Mouse (Mus musculus) forebrain, embryonic 11.5 days (tissue): Measurements from ENCODE around the gene Aqp3. TPM values are rescaled to one million over a fixed set of nuclear protein-coding genes. Genes with fewer than 3 reads are reported as not detected.
"Not testable (repeated sequence)": the region's sequence is repeated elsewhere in the genome, so short reads cannot be mapped to it uniquely, and the experiment has no call there.

Experiments
- ATAC-seq: fragments of 200-750 bp; cut with Nextera tagmentation; replicated peaks from 2 replicates; pipeline ENCODE4 v1.8.0; 2017; ENCODE audit warnings: moderate TSS enrichment; ENCODE audit not compliant: low FRiP score
- DNase-seq: peaks from one replicate; pipeline ENCODE4 v3.0.0-alpha.2; 2017; ENCODE audit warnings: low spot score
- H3K27ac ChIP-seq: fragments of 300-500 bp; sonication (generic); 2 replicates; pipeline ENCODE4 v1.5.1; 2014; ENCODE audit warnings: low read depth, low read length
- H3K27me3 ChIP-seq: fragments of 300-500 bp; sonication (generic); 2 replicates; pipeline ENCODE4 v1.6.1; 2014; ENCODE audit warnings: mild to moderate bottlenecking, low read length, mixed read lengths; ENCODE audit not compliant: control insufficient read depth, insufficient read depth
- H3K36me3 ChIP-seq: fragments of 300-500 bp; sonication (generic); 2 replicates; pipeline ENCODE4 v1.6.1; 2014; ENCODE audit warnings: mild to moderate bottlenecking, low read length, moderate library complexity, mixed read lengths; ENCODE audit not compliant: control insufficient read depth, insufficient read depth
- H3K4me1 ChIP-seq: fragments of 300-500 bp; sonication (generic); replicated peaks from 2 replicates; pipeline ENCODE4 v1.6.1; 2014; ENCODE audit warnings: low read length, mixed read lengths; ENCODE audit not compliant: control insufficient read depth, insufficient read depth
- H3K4me2 ChIP-seq: fragments of 300-500 bp; sonication (generic); 2 replicates; pipeline ENCODE4 v1.6.1; 2014; ENCODE audit warnings: low read depth, mild to moderate bottlenecking, low read length, moderate library complexity, mixed read lengths; ENCODE audit not compliant: severe bottlenecking
- H3K4me3 ChIP-seq: fragments of 300-500 bp; sonication (generic); 2 replicates; pipeline ENCODE4 v1.5.1; 2014; ENCODE audit warnings: low read depth, low read length
- H3K9ac ChIP-seq: fragments of 300-500 bp; sonication (generic); 2 replicates; pipeline ENCODE4 v1.6.1; 2014; ENCODE audit warnings: low read length
- H3K9me3 ChIP-seq: fragments of 300-500 bp; sonication (generic); 2 replicates; pipeline ENCODE4 v1.6.1; 2016; ENCODE audit warnings: low read length, mixed read lengths; ENCODE audit not compliant: control insufficient read depth
- WGBS: fragments of 180-500 bp; shearing (Covaris S2); extraction: QIAGEN DNeasy Blood & Tissue Kit; methylation state at CpG from one replicate; pipeline ENCODE4 v1.1.7; 2014; 5-methylcytosine and 5-hydroxymethylcytosine counted together
- polyA plus RNA-seq: library from polyadenylated mRNA; unstranded; fragments of >200 nt; fragmentation: Nextera tagmentation; extraction: Ambion mirVana; gene quantifications from 2 replicates; pipeline ENCODE4 v1.2.1, GENCODE M21; 2014

Gene Aqp3
- polyA plus RNA-seq, 1 experiment from 2014 or later, result 1.6 TPM

- no peak overlapping the region for H3K9ac ChIP-seq
- ATAC-seq, result no peak
- no peaks in the 10 kb centered on the region for H3K27me3 ChIP-seq
- WGBS, result 82% methylated on average over 4 of the region's 4 CpGs
- no peak overlapping the region for H3K4me2 ChIP-seq
- H3K4me1 ChIP-seq, result no peaks in the 10 kb centered on the region
- no peaks in the 10 kb centered on the region for H3K36me3 ChIP-seq
- H3K4me3 ChIP-seq, result no peak overlapping the region
- no peaks in the 10 kb centered on the region for H3K9me3 ChIP-seq
- H3K27ac ChIP-seq, result no peak overlapping the region
- no peak for DNase-seq
These were observed 13.2 kb downstream of the Aqp3 start for GRCm38 (mm10) chr4:41084819-41085218.

GRCm38 (mm10) chr4:41082803-41083202 lies 15.2 kb downstream of the Aqp3 start:
- DNase-seq, H3K4me1 ChIP-seq, H3K4me3 ChIP-seq, H3K4me2 ChIP-seq, H3K9me3 ChIP-seq, H3K27me3 ChIP-seq, H3K9ac ChIP-seq, ATAC-seq, H3K36me3 ChIP-seq, H3K27ac ChIP-seq: not testable (repeated sequence)
- 77% methylated on average over 4 of the region's 4 CpGs for WGBS

- ATAC-seq (no peak), DNase-seq (no peak)
- Histone ChIP-seq H3K36me3 (no peaks in the 10 kb centered on the region), H3K27ac (no peak overlapping the region), H3K4me3 (no peak overlapping the region), H3K9ac (no peak overlapping the region), H3K4me2 (no peak overlapping the region), H3K27me3 (no peaks in the 10 kb centered on the region), H3K9me3 (no peaks in the 10 kb centered on the region), H3K4me1 (no peaks in the 10 kb centered on the region)
- WGBS, result 84% methylated on average over 5 of the region's 5 CpGs
These were observed 16.2 kb downstream of the Aqp3 start for GRCm38 (mm10) chr4:41081733-41082132.

GRCm38 (mm10) chr4:41078726-41079125 lies 19.3 kb downstream of the Aqp3 start:
- no peaks in the 10 kb centered on the region for H3K9me3 ChIP-seq
- H3K4me3 ChIP-seq, result no peak overlapping the region
- ATAC-seq (no peak), DNase-seq (no peak)
- H3K4me2 ChIP-seq, result no peak overlapping the region
- no peaks in the 10 kb centered on the region for H3K27me3 ChIP-seq
- no peaks in the 10 kb centered on the region for H3K4me1 ChIP-seq
- no peak overlapping the region for H3K9ac ChIP-seq
- H3K27ac ChIP-seq, result no peak overlapping the region
- WGBS, result 83% methylated on average over 6 of the region's 6 CpGs
- H3K36me3 ChIP-seq, result no peaks in the 10 kb centered on the region

- DNase-seq (no peak), ATAC-seq (no peak)
- H3K9ac ChIP-seq, result no peak overlapping the region
- H3K27me3 ChIP-seq, result no peaks in the 10 kb centered on the region
- H3K9me3 ChIP-seq, result no peaks in the 10 kb centered on the region
- no peaks in the 10 kb centered on the region for H3K4me1 ChIP-seq
- H3K4me2 ChIP-seq, result no peak overlapping the region
- no peak overlapping the region for H3K27ac ChIP-seq
- H3K36me3 ChIP-seq, result no peaks in the 10 kb centered on the region
- H3K4me3 ChIP-seq, result no peak overlapping the region
- 83% methylated on average over 6 of the region's 6 CpGs for WGBS
These were observed 23.5 kb downstream of the Aqp3 start for GRCm38 (mm10) chr4:41074461-41074860.

- H3K4me2 ChIP-seq, result no peak overlapping the region
- ATAC-seq, result no peak
- WGBS, result 82% methylated on average over 12 of the region's 12 CpGs
These were observed 24.8 kb downstream of the Aqp3 start for GRCm38 (mm10) chr4:41073008-41073817.

GRCm38 (mm10) chr4:41071500-41072429 lies 26.2 kb downstream of the Aqp3 start:
- Histone ChIP-seq H3K9ac (no peak overlapping the region), H3K27me3 (no peaks in the 10 kb centered on the region), H3K27ac (no peak overlapping the region), H3K4me1 (no peaks in the 10 kb centered on the region), H3K36me3 (no peaks in the 10 kb centered on the region), H3K4me3 (no peak overlapping the region), H3K4me2 (no peak overlapping the region), H3K9me3 (no peaks in the 10 kb centered on the region)
- WGBS, result 82% methylated on average over 14 of the region's 14 CpGs
- ATAC-seq, result no peak
- DNase-seq, result no peak

More at GRCm38 (mm10) chr4:41073008-41073817, 24.8 kb downstream of the Aqp3 start:
- Histone ChIP-seq H3K27me3 (no peaks in the 10 kb centered on the region), H3K36me3 (no peaks in the 10 kb centered on the region), H3K9me3 (no peaks in the 10 kb centered on the region), H3K27ac (no peak overlapping the region), H3K9ac (no peak overlapping the region), H3K4me1 (no peaks in the 10 kb centered on the region), H3K4me3 (no peak overlapping the region)
- no peak for DNase-seq

GRCm38 (mm10) chr4:41065196-41065595 lies 32.8 kb downstream of the Aqp3 start:
- no peak overlapping the region for H3K4me3 ChIP-seq
- no peak for ATAC-seq
- no peaks in the 10 kb centered on the region for H3K36me3 ChIP-seq
- no peak overlapping the region for H3K9ac ChIP-seq
- no peaks in the 10 kb centered on the region for H3K9me3 ChIP-seq
- WGBS, result 94% methylated on average over 4 of the region's 4 CpGs
- DNase-seq, result no peak
- H3K27ac ChIP-seq, result no peak overlapping the region
- no peak overlapping the region for H3K4me2 ChIP-seq
- no peaks in the 10 kb centered on the region for H3K27me3 ChIP-seq
- H3K4me1 ChIP-seq, result 0 out of 2 replicates have a peak, but pooled peaks cover 2% of the 10 kb centered on the region
